Mouse (Mus musculus): ENCODE results near the gene Scn1b. TPM values are rescaled to one million over a fixed set of nuclear protein-coding genes. Genes with fewer than 3 reads are reported as not detected.

The Scn1b gene
- polyA plus RNA-seq, 1 experiment from 2014 or later: 0.60 TPM

- under 1% methylated on average over 52 of the region's 53 CpGs for WGBS
These were observed 522 bp downstream of the Scn1b start for GRCm38 (mm10) chr7:31126211-31126751.

GRCm38 (mm10) chr7:31125116-31125515 lies 1.7 kb downstream of the Scn1b start:
- DNase-seq (ENCODE audit: low spot score): no peak
- Histone ChIP-seq H3K9ac (ENCODE audit: low read depth, low read length) (no peak overlapping the region), H3K4me1 (replicated peaks; ENCODE audit: control insufficient read depth, insufficient read depth, low read length) (no peaks in the 10 kb centered on the region), H3K27ac (ENCODE audit: low read depth, low read length) (no peak overlapping the region), H3K4me2 (replicated peaks; ENCODE audit: low read depth, low read length) (no peak overlapping the region), H3K4me3 (ENCODE audit: low read depth, low read length) (no peak overlapping the region), H3K36me3 (ENCODE audit: control insufficient read depth, insufficient read depth, low read length) (peaks cover 8% of the 10 kb centered on the region), H3K9me3 (ENCODE audit: control insufficient read depth, low read length) (no peaks in the 10 kb centered on the region), H3K27me3 (ENCODE audit: control insufficient read depth, insufficient read depth, low read length) (peaks cover 33% of the 10 kb centered on the region)
- 84% methylated on average over 13 of the region's 13 CpGs for WGBS
- ATAC-seq (ENCODE audit: low FRiP score): no peak

More at GRCm38 (mm10) chr7:31126211-31126751, 522 bp downstream of the Scn1b start:
- Histone ChIP-seq H3K9me3 (ENCODE audit: control insufficient read depth, low read length) (no peaks in the 10 kb centered on the region), H3K36me3 (ENCODE audit: control insufficient read depth, insufficient read depth, low read length) (peaks cover 11% of the 10 kb centered on the region), H3K4me3 (ENCODE audit: low read depth, low read length) (peak overlapping the region; percentile 48), H3K4me2 (replicated peaks; ENCODE audit: low read depth, low read length) (peak overlapping the region; percentile 92), H3K27me3 (ENCODE audit: control insufficient read depth, insufficient read depth, low read length) (peaks cover 33% of the 10 kb centered on the region), H3K27ac (ENCODE audit: low read depth, low read length) (no peak overlapping the region), H3K9ac (ENCODE audit: low read depth, low read length) (peak overlapping the region; percentile 47; the same call in 1 of the 2 replicates), H3K4me1 (replicated peaks; ENCODE audit: control insufficient read depth, insufficient read depth, low read length) (no peaks in the 10 kb centered on the region)
- DNase-seq (ENCODE audit: low spot score) (peak; percentile 30), ATAC-seq (ENCODE audit: low FRiP score) (no peak; the same call in 1 of the 2 replicates)

GRCm38 (mm10) chr7:31124381-31124780 lies 2.4 kb downstream of the Scn1b start:
- Histone ChIP-seq H3K27ac (ENCODE audit: low read depth, low read length) (no peak overlapping the region), H3K9ac (ENCODE audit: low read depth, low read length) (no peak overlapping the region), H3K9me3 (ENCODE audit: control insufficient read depth, low read length) (no peaks in the 10 kb centered on the region), H3K4me3 (ENCODE audit: low read depth, low read length) (no peak overlapping the region), H3K36me3 (ENCODE audit: control insufficient read depth, insufficient read depth, low read length) (0 out of 2 replicates have a peak, but pooled peaks cover under 1% of the 10 kb centered on the region), H3K4me2 (replicated peaks; ENCODE audit: low read depth, low read length) (no peak overlapping the region), H3K4me1 (replicated peaks; ENCODE audit: control insufficient read depth, insufficient read depth, low read length) (no peaks in the 10 kb centered on the region), H3K27me3 (ENCODE audit: control insufficient read depth, insufficient read depth, low read length) (peaks cover 33% of the 10 kb centered on the region)
- no peak for DNase-seq (ENCODE audit: low spot score)
- WGBS: 83% methylated on average over 5 of the region's 5 CpGs
- no peak for ATAC-seq (ENCODE audit: low FRiP score)

- no peak overlapping the region for H3K9ac ChIP-seq (ENCODE audit: low read depth, low read length)
- DNase-seq (ENCODE audit: low spot score) (no peak), ATAC-seq (ENCODE audit: low FRiP score) (no peak)
- peaks cover 33% of the 10 kb centered on the region for H3K27me3 ChIP-seq (ENCODE audit: control insufficient read depth, insufficient read depth, low read length)
- 85% methylated on average over 3 of the region's 3 CpGs for WGBS
- H3K4me2 ChIP-seq (replicated peaks; ENCODE audit: low read depth, low read length): no peak overlapping the region
- no peak overlapping the region for H3K4me3 ChIP-seq (ENCODE audit: low read depth, low read length)
- H3K36me3 ChIP-seq (ENCODE audit: control insufficient read depth, insufficient read depth, low read length): no peaks in the 10 kb centered on the region
- H3K27ac ChIP-seq (ENCODE audit: low read depth, low read length): no peak overlapping the region
- H3K4me1 ChIP-seq (replicated peaks; ENCODE audit: control insufficient read depth, insufficient read depth, low read length): no peaks in the 10 kb centered on the region
- H3K9me3 ChIP-seq (ENCODE audit: control insufficient read depth, low read length): no peaks in the 10 kb centered on the region
These were observed 3.1 kb downstream of the Scn1b start for GRCm38 (mm10) chr7:31123697-31124096.

GRCm38 (mm10) chr7:31122641-31123631 lies 3.9 kb downstream of the Scn1b start:
- Histone ChIP-seq H3K4me3 (ENCODE audit: low read depth, low read length) (no peak overlapping the region), H3K27ac (ENCODE audit: low read depth, low read length) (no peak overlapping the region), H3K4me2 (replicated peaks; ENCODE audit: low read depth, low read length) (no peak overlapping the region), H3K9ac (ENCODE audit: low read depth, low read length) (no peak overlapping the region), H3K27me3 (ENCODE audit: control insufficient read depth, insufficient read depth, low read length) (peaks cover 28% of the 10 kb centered on the region), H3K4me1 (replicated peaks; ENCODE audit: control insufficient read depth, insufficient read depth, low read length) (no peaks in the 10 kb centered on the region), H3K9me3 (ENCODE audit: control insufficient read depth, low read length) (no peaks in the 10 kb centered on the region), H3K36me3 (ENCODE audit: control insufficient read depth, insufficient read depth, low read length) (no peaks in the 10 kb centered on the region)
- DNase-seq (ENCODE audit: low spot score) (no peak), ATAC-seq (ENCODE audit: low FRiP score) (no peak)
- 91% methylated on average over 14 of the region's 16 CpGs for WGBS

GRCm38 (mm10) chr7:31119556-31119955 lies 7.2 kb downstream of the Scn1b start:
- DNase-seq (ENCODE audit: low spot score): no peak
- 84% methylated on average over 5 of the region's 5 CpGs for WGBS

GRCm38 (mm10) chr7:31118486-31118885 lies 8.3 kb downstream of the Scn1b start:
- Histone ChIP-seq H3K36me3 (ENCODE audit: control insufficient read depth, insufficient read depth, low read length) (no peaks in the 10 kb centered on the region), H3K27ac (ENCODE audit: low read depth, low read length) (no peak overlapping the region), H3K4me2 (replicated peaks; ENCODE audit: low read depth, low read length) (no peak overlapping the region), H3K4me3 (ENCODE audit: low read depth, low read length) (no peak overlapping the region), H3K9ac (ENCODE audit: low read depth, low read length) (no peak overlapping the region), H3K4me1 (replicated peaks; ENCODE audit: control insufficient read depth, insufficient read depth, low read length) (no peaks in the 10 kb centered on the region; the same call in 1 of the 2 replicates), H3K27me3 (ENCODE audit: control insufficient read depth, insufficient read depth, low read length) (no peaks in the 10 kb centered on the region), H3K9me3 (ENCODE audit: control insufficient read depth, low read length) (no peaks in the 10 kb centered on the region)
- DNase-seq (ENCODE audit: low spot score): no peak
- WGBS: 84% methylated on average over 7 of the region's 7 CpGs
- no peak for ATAC-seq (ENCODE audit: low FRiP score)

More at GRCm38 (mm10) chr7:31119556-31119955, 7.2 kb downstream of the Scn1b start:
- H3K27ac ChIP-seq (ENCODE audit: low read depth, low read length): no peak overlapping the region
- H3K4me1 ChIP-seq (replicated peaks; ENCODE audit: control insufficient read depth, insufficient read depth, low read length): no peaks in the 10 kb centered on the region; the same call in 1 of the 2 replicates
- H3K9ac ChIP-seq (ENCODE audit: low read depth, low read length): no peak overlapping the region
- H3K9me3 ChIP-seq (ENCODE audit: control insufficient read depth, low read length): no peaks in the 10 kb centered on the region
- no peak overlapping the region for H3K4me3 ChIP-seq (ENCODE audit: low read depth, low read length)
- no peak overlapping the region for H3K4me2 ChIP-seq (replicated peaks; ENCODE audit: low read depth, low read length)
- no peaks in the 10 kb centered on the region; the same call in 1 of the 2 replicates for H3K27me3 ChIP-seq (ENCODE audit: control insufficient read depth, insufficient read depth, low read length)
- ATAC-seq (ENCODE audit: low FRiP score): no peak
- H3K36me3 ChIP-seq (ENCODE audit: control insufficient read depth, insufficient read depth, low read length): no peaks in the 10 kb centered on the region

- H3K36me3 ChIP-seq (ENCODE audit: control insufficient read depth, insufficient read depth, low read length): no peaks in the 10 kb centered on the region
- H3K4me2 ChIP-seq (replicated peaks; ENCODE audit: low read depth, low read length): no peak overlapping the region
- ATAC-seq (ENCODE audit: low FRiP score) (no peak), DNase-seq (ENCODE audit: low spot score) (no peak)
- H3K4me1 ChIP-seq (replicated peaks; ENCODE audit: control insufficient read depth, insufficient read depth, low read length): no peaks in the 10 kb centered on the region; the same call in 1 of the 2 replicates
- H3K27ac ChIP-seq (ENCODE audit: low read depth, low read length): no peak overlapping the region
- no peak overlapping the region for H3K4me3 ChIP-seq (ENCODE audit: low read depth, low read length)
- H3K9me3 ChIP-seq (ENCODE audit: control insufficient read depth, low read length): no peaks in the 10 kb centered on the region
- H3K9ac ChIP-seq (ENCODE audit: low read depth, low read length): no peak overlapping the region
- no peaks in the 10 kb centered on the region for H3K27me3 ChIP-seq (ENCODE audit: control insufficient read depth, insufficient read depth, low read length)
- 87% methylated on average over 11 of the region's 11 CpGs for WGBS
These were observed 9.3 kb downstream of the Scn1b start for GRCm38 (mm10) chr7:31117465-31117864.
